Mouse (Mus musculus): ENCODE data around the gene Slc32a1. TPM values are rescaled to one million over a fixed set of nuclear protein-coding genes. Genes with fewer than 3 reads are reported as not detected.

Slc32a1 gene
- not detected in 2 replicates for polyA plus RNA-seq (2012; rRNA removed; ENCODE audit: low replicate concordance)

GRCm38 (mm10) chr2:158610488-158611325 is at the start of gene Slc32a1:
Slc32a1 (plus strand) TSS chr2:158610767.

GRCm38 (mm10) chr2:158624718-158625222 is 14.2 kb downstream of the Slc32a1 start, which contains the start of gene Actr5:
Actr5 (plus strand) TSS chr2:158624888.

GRCm38 (mm10) chr2:158665098-158665497 is 54.5 kb downstream of the Slc32a1 start, which contains the start of gene Ppp1r16b:
Ppp1r16b (plus strand) TSS chr2:158665398.

Other genes starting within 250 kb of the Slc32a1 start
- 17.4 and 62.3 TPM in 2 replicates for gene Snhg11, start 235.1 kb upstream of the Slc32a1 start, polyA plus RNA-seq (2012; rRNA removed; ENCODE audit: low replicate concordance)
- 23.6 and 34.7 TPM in 2 replicates for gene Ralgapb, start 200.9 kb upstream of the Slc32a1 start, polyA plus RNA-seq (2012; rRNA removed; ENCODE audit: low replicate concordance)
- gene Adig, start 108.2 kb upstream of the Slc32a1 start, polyA plus RNA-seq (2012; rRNA removed; ENCODE audit: low replicate concordance), result 242 and 439 TPM in 2 replicates
- gene Arhgap40, start 98.0 kb upstream of the Slc32a1 start, polyA plus RNA-seq (2012; rRNA removed; ENCODE audit: low replicate concordance), result 0.21 and 2.9 TPM in 2 replicates
- 4.7 and 9.3 TPM in 2 replicates for gene Actr5, start 14.1 kb downstream of the Slc32a1 start, polyA plus RNA-seq (2012; rRNA removed; ENCODE audit: low replicate concordance)
- 4.9 and 8.0 TPM in 2 replicates for gene Ppp1r16b, start 54.6 kb downstream of the Slc32a1 start, polyA plus RNA-seq (2012; rRNA removed; ENCODE audit: low replicate concordance)
- gene Fam83d, start 157.3 kb downstream of the Slc32a1 start, polyA plus RNA-seq (2012; rRNA removed; ENCODE audit: low replicate concordance), result 6.3 and 7.4 TPM in 2 replicates
- gene Dhx35, start 184.0 kb downstream of the Slc32a1 start, polyA plus RNA-seq (2012; rRNA removed; ENCODE audit: low replicate concordance), result 12.1 and 22.4 TPM in 2 replicates

Data from subcutaneous adipose tissue, adult 2 months (tissue).